Mouse (Mus musculus): ENCODE measurements at regions not wholly inside any gene's neighbourhood (a gene's known extent, or its start where the extent isn't known, plus 50 kb on each side); places are given as distances from the start of the nearest gene placed in this dataset.

DNA sequence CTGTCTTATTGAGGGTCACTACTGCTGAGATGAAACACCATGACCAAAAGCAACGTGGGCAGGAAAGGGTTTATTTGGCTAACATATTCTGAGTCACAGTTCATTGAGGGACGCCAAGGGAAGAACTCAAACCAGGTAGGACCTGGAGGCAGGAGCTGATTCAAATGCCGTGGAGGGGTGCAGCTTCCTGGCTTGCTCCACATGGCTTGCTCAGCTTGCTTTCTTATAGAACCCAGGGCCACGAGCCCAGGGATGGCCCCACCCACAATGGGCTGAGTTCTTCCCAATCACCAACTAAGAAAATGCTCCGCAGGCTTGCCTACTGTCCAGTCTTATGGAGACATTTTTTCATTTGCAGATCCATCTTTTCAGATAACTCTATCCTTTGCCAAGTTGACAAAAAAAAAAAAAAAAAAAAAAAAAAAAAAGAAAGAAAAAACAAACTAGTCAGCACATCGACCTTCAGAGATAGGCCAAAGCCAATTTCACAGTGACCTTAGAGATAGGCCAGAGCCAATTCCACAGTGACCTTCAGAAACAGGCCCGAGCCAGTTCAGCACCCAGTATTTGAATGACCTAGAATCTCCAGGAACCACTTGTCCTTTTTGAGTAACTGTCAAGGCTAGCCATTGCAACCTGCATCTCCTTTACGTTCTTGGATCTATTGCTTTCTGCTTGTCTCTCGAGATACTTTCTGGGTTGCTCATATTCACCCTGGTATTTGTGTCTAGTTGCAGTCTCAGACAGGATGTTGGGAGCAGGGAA lies 52.5 kb upstream of the Caprin1 start:
- TF ChIP-seq CTCF (IDR thresholded peaks at IDR 0.05; ENCODE audit: borderline replicate concordance, extremely low read depth, insufficient read depth, insufficient read length) = no peak
- TF ChIP-seq POLR2A (IDR thresholded peaks at IDR 0.05; ENCODE audit: borderline replicate concordance, extremely low read depth, insufficient read depth, insufficient read length, poor library complexity, severe bottlenecking) = no peak
